Mouse (Mus musculus): ENCODE measurements around the gene Ubald2.

DNA sequence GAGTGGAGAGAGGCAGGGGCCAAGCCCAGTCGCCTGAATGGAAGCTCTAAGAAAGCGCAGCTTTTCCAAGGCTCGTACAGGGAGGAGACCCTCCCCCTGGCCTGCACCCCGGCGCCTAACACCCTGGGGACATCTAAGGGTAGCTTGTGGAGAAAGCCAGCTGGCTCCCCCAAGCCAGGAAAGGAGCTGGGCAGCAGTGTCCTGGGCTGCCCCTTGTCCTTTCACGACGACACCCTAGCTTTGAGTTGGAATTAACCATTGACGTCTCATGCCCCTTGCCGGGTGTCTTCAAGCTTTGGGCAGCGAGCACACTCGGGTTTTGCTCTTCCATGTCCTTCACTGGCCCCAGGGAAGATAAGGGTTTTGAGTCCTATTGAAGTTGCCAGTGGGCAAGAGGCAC lies 3.6 kb downstream of the Ubald2 start:
- TF ChIP-seq CTCF (IDR thresholded peaks at IDR 0.05; ENCODE audit: low read depth, low read length) (no peak), POLR2A (IDR thresholded peaks at IDR 0.05; ENCODE audit: extremely low read depth, insufficient read depth, low read length) (no peak)
